Mouse (Mus musculus) ES-E14 (cell line): ENCODE results near the gene Antxr1.

ENCODE experiments used
- CHD2 ChIP-seq: IDR thresholded peaks from 2 replicates; pipeline ENCODE4 v1.6.1; 2014; ENCODE audit warnings: mild to moderate bottlenecking, low read depth, low read length, inconsistent platforms
- HCFC1 ChIP-seq: IDR thresholded peaks from 2 replicates; pipeline ENCODE4 v1.6.1; 2012; ENCODE audit warnings: low read length, inconsistent platforms, borderline replicate concordance; ENCODE audit not compliant: insufficient read depth
- MAFK ChIP-seq: IDR thresholded peaks from 2 replicates; pipeline ENCODE4 v1.6.1; 2014; ENCODE audit warnings: mild to moderate bottlenecking, low read depth, low read length, inconsistent platforms; ENCODE audit not compliant: insufficient read depth
- ZC3H11A ChIP-seq: IDR thresholded peaks from 2 replicates; pipeline ENCODE4 v1.6.1; 2012; ENCODE audit warnings: low read depth, mild to moderate bottlenecking, inconsistent platforms, low read length, borderline replicate concordance
- ZNF384 ChIP-seq: IDR thresholded peaks from 2 replicates; pipeline ENCODE4 v1.6.1; 2012; ENCODE audit warnings: low read depth, low read length, inconsistent platforms

DNA sequence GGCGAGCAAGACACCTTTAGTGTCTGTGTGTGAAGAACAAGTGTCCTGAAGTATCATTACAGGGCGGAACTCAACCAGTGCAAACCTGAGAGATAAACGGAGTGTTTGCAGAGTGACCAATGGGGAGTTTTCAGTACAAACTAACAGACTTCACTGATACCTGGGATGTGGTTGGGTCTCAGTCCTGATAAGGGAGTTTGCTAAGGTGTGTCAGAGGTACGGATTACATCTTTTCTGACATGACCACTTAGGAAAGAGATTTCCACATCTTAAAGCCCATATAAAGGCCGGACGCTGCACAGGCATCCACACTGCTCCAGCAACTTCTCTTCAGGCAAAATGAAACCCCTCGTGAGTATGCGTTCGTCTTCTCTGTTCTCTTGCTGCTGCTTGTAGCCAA, 37.4 kb upstream of the Antxr1 start, which contains the start of gene Gkn2:
- no peak for TF ChIP-seq ZC3H11A
- no peak for TF ChIP-seq MAFK
- no peak for TF ChIP-seq ZNF384
- TF ChIP-seq CHD2, result no peak
- TF ChIP-seq HCFC1, result no peak
